Mouse (Mus musculus) spleen, postnatal 4 days (tissue): ENCODE data around the gene Fignl1.

Source experiments
- DNase-seq, 2 experiments: peaks; one replicate each; pipeline ENCODE4 v3.0.0; 2022; ENCODE audit warnings: low spot score in 2 of 2

Fignl1 gene

GRCm38 (mm10) chr11:11766736-11767135 lies 42.0 kb downstream of the Fignl1 start:
- DNase-seq = no peak

- DNase-seq = peak in 1 of 2 experiments; percentile 41
These were observed 42.7 kb downstream of the Fignl1 start for GRCm38 (mm10) chr11:11766105-11766504.

- DNase-seq = no peak
These were observed 43.3 kb downstream of the Fignl1 start for GRCm38 (mm10) chr11:11765414-11765813.

GRCm38 (mm10) chr11:11763211-11763666 lies 45.5 kb downstream of the Fignl1 start:
- no peak for DNase-seq

GRCm38 (mm10) chr11:11758883-11759282 lies 49.9 kb downstream of the Fignl1 start:
- DNase-seq = no peak

- DNase-seq = no peak
These were observed 50.6 kb downstream of the Fignl1 start for GRCm38 (mm10) chr11:11758121-11758520.

GRCm38 (mm10) chr11:11752859-11753258 lies 55.9 kb downstream of the Fignl1 start:
- no peak for DNase-seq

GRCm38 (mm10) chr11:11751091-11751490 lies 57.7 kb downstream of the Fignl1 start:
- no peak for DNase-seq

GRCm38 (mm10) chr11:11744222-11744621 lies 64.5 kb downstream of the Fignl1 start:
- DNase-seq = no peak

GRCm38 (mm10) chr11:11742626-11743025 lies 66.1 kb downstream of the Fignl1 start:
- DNase-seq = peak; percentile 81 to 92

GRCm38 (mm10) chr11:11741574-11741973 lies 67.2 kb downstream of the Fignl1 start:
- DNase-seq = no peak

GRCm38 (mm10) chr11:11740603-11741002 lies 68.2 kb downstream of the Fignl1 start:
- no peak for DNase-seq

- no peak for DNase-seq
These were observed 69.7 kb downstream of the Fignl1 start for GRCm38 (mm10) chr11:11739054-11739453.

GRCm38 (mm10) chr11:11737562-11737961 lies 71.2 kb downstream of the Fignl1 start:
- DNase-seq = no peak
